17 mouse cellular contexts compared by ENCODE assay signal in the genomic region with DNA sequence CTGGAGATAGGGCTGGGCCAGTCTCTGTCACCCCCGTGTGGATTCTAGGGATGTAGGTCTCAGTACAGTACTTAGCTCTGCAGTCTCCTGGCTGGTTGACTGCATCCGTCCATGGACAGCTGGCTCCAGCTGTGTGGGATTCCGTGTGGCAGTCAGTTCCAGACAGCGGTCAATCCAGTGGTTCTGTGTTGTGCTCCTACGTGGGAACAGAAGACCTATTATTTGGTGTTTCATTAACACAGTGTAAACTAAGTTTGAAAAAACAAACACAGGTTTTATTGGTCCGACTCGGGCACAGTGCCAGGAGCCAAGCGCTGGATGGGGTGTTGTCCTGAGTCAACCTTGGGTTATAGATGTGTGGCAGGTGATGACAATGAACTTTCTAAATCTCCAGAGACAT. TPM values are rescaled to one million over a fixed set of nuclear protein-coding genes. Genes with fewer than 3 reads are reported as not detected.
DNase-seq lines count a peak whose midpoint lies in the region; ATAC-seq and TF ChIP-seq lines count a peak whose summit lies in the region.
"Had no signal": no experiment of that assay in that cellular context is flagged by ENCODE, and none has a peak within 500 bp of the region (broad histone marks: within the 10 kb centered on the region; RNA-seq: fewer than 3 reads in every experiment).

No protein-coding gene starts in this region.

- no peak overlapping the region for H3K4me2 ChIP-seq in liver, embryonic 11.5 days
- H3K4me2 ChIP-seq in intestine, embryonic 15.5 days (replicated peaks): no peak overlapping the region
- H3K4me2 ChIP-seq: lung, embryonic 15.5 days had no signal

- no peaks in the 10 kb centered on the region for H3K27me3 ChIP-seq in liver, adult 2 months (ENCODE audit: control insufficient read depth, insufficient read depth, low read length)
- H3K27me3 ChIP-seq in liver, embryonic 11.5 days (replicated peaks; ENCODE audit: control insufficient read depth, insufficient read depth, low read length): peaks cover 34% of the 10 kb centered on the region
- 0 out of 2 replicates have a peak, but pooled peaks cover 8% of the 10 kb centered on the region for H3K27me3 ChIP-seq in intestine, embryonic 15.5 days (replicated peaks)
- peaks cover 51% of the 10 kb centered on the region for H3K27me3 ChIP-seq in midbrain, embryonic 10.5 days (ENCODE audit: low read depth, poor library complexity, severe bottlenecking)

- no peaks in the 10 kb centered on the region for H3K9me3 ChIP-seq in liver, embryonic 11.5 days (ENCODE audit: control insufficient read depth, low read length)
- H3K9me3 ChIP-seq in intestine, embryonic 15.5 days: no peaks in the 10 kb centered on the region
- H3K9me3 ChIP-seq in midbrain, embryonic 10.5 days (replicated peaks): no peaks in the 10 kb centered on the region
- H3K9me3 ChIP-seq: hindbrain, embryonic 10.5 days; lung, embryonic 15.5 days had no signal

- no peak for ATAC-seq in liver, embryonic 11.5 days (replicated peaks; ENCODE audit: low FRiP score)
- ATAC-seq in intestine, embryonic 15.5 days: peak; percentile 77

- H3K27ac ChIP-seq in liver, adult 2 months (replicated peaks; ENCODE audit: insufficient read depth, low read depth, low read length): peak overlapping the region; percentile 62
- no peak overlapping the region for H3K27ac ChIP-seq in liver, embryonic 11.5 days (ENCODE audit: low read depth, low read length)
- H3K27ac ChIP-seq in intestine, embryonic 15.5 days: no peak overlapping the region
- no peak overlapping the region for H3K27ac ChIP-seq in midbrain, embryonic 10.5 days (replicated peaks)
- H3K27ac ChIP-seq: hindbrain, embryonic 10.5 days; lung, embryonic 15.5 days had no signal

- 0 out of 2 replicates have a peak, but pooled peaks have one; percentile 12 for TF ChIP-seq POLR2A in liver, adult 2 months (IDR thresholded peaks at IDR 0.05; ENCODE audit: extremely low read depth, insufficient read depth, low read length)

- 26% methylated on average over 8 of the region's 8 CpGs for WGBS in liver, adult 2 months
- 77% methylated on average over 8 of the region's 8 CpGs for whole genome bisulfite sequencing in liver, embryonic 11.5 days
- WGBS in intestine, embryonic 15.5 days: 26% methylated on average over 8 of the region's 8 CpGs
- WGBS in large intestine, adult 2 months: 11% methylated on average over 8 of the region's 8 CpGs
- WGBS in midbrain, embryonic 10.5 days: 83% methylated on average over 8 of the region's 8 CpGs

- H3K36me3 ChIP-seq in liver, adult 2 months (ENCODE audit: control insufficient read depth, insufficient read depth, low read length): no peaks in the 10 kb centered on the region
- H3K36me3 ChIP-seq in liver, embryonic 11.5 days (ENCODE audit: control insufficient read depth, insufficient read depth, low read length): no peaks in the 10 kb centered on the region
- no peaks in the 10 kb centered on the region for H3K36me3 ChIP-seq in intestine, embryonic 15.5 days
- no peaks in the 10 kb centered on the region for H3K36me3 ChIP-seq in midbrain, embryonic 10.5 days
- H3K36me3 ChIP-seq: hindbrain, embryonic 10.5 days; lung, embryonic 15.5 days had no signal

- peaks cover 3% of the 10 kb centered on the region; the same call in 1 of the 2 replicates for H3K79me2 ChIP-seq in liver, adult 2 months (ENCODE audit: control insufficient read depth, insufficient read depth, low read length)

- peaks cover 27% of the 10 kb centered on the region for H3K4me1 ChIP-seq in liver, adult 2 months (ENCODE audit: control insufficient read depth, insufficient read depth, low read length)
- peaks cover 5% of the 10 kb centered on the region; the same call in 1 of the 2 replicates for H3K4me1 ChIP-seq in liver, embryonic 11.5 days (replicated peaks; ENCODE audit: control insufficient read depth, insufficient read depth, low read length)
- H3K4me1 ChIP-seq in intestine, embryonic 15.5 days (replicated peaks): peaks cover 21% of the 10 kb centered on the region
- H3K4me1 ChIP-seq in midbrain, embryonic 10.5 days: peaks cover 18% of the 10 kb centered on the region

- peak; percentile 94 for DNase-seq in liver, adult 2 months (ENCODE audit: extremely low read depth, low read depth, low spot score)
- no peak for DNase-seq in liver, embryonic 11.5 days (ENCODE audit: low spot score)
- peak; percentile 64 for DNase-seq in large intestine, adult 2 months (ENCODE audit: low read depth, low spot score)
- peak; percentile 35 to 64 for DNase-seq in lung, postnatal 4 days
- DNase-seq in adrenal gland, postnatal 14 days: no peak
- DNase-seq in midbrain, embryonic 10.5 days (ENCODE audit: low spot score): no peak
- DNase-seq: cerebellum, adult 8-10 months; kidney, adult 18-20 months; midbrain, embryonic 14.5 days; thymus, adult 2 months had no signal

- TF ChIP-seq CTCF in liver, adult 2 months (IDR thresholded peaks at IDR 0.05; ENCODE audit: low read depth, low read length): no peak

- H3K4me3 ChIP-seq in liver, adult 2 months (ENCODE audit: insufficient read depth, low read depth, low read length): no peak overlapping the region
- no peak overlapping the region for H3K4me3 ChIP-seq in liver, embryonic 11.5 days (ENCODE audit: low read depth, low read length)
- no peak overlapping the region for H3K4me3 ChIP-seq in intestine, embryonic 15.5 days (replicated peaks)
- no peak overlapping the region for H3K4me3 ChIP-seq in midbrain, embryonic 10.5 days
- H3K4me3 ChIP-seq: erythroblast, embryonic 14.5 days; hindbrain, embryonic 10.5 days; lung, embryonic 15.5 days had no signal

- no peak overlapping the region for H3K9ac ChIP-seq in liver, adult 2 months (ENCODE audit: low read depth, low read length)
- no peak overlapping the region for H3K9ac ChIP-seq in liver, embryonic 11.5 days (ENCODE audit: low read depth, low read length)
- no peak overlapping the region for H3K9ac ChIP-seq in intestine, embryonic 15.5 days
- H3K9ac ChIP-seq: lung, embryonic 15.5 days had no signal

RNA-seq across cellular contexts. Expression of gene Slc12a7, which starts 2.4 kb away (rescaled TPM):
- 38.0 and 48.6 TPM in 2 replicates for total RNA-seq in liver, adult 2 months (2014; rRNA removed)
- 69.9 and 91.0 TPM in 2 replicates for polyA plus RNA-seq in liver, adult 2 months (2012; rRNA removed)
- polyA plus RNA-seq in liver, embryonic 11.5 days (2014; fragmentation: Nextera tagmentation; extraction: Ambion mirVana): 20.4 and 21.0 TPM in 2 replicates
- 25.3 and 27.4 TPM in 2 replicates for polyA plus RNA-seq in intestine, embryonic 15.5 days (2015; fragmentation: Nextera tagmentation; extraction: Ambion mirVana)
- 74.3 and 141 TPM in 2 replicates for polyA plus RNA-seq in large intestine, adult 2 months (2012; rRNA removed)
- 32.3 and 34.2 TPM in 2 replicates for total RNA-seq in adrenal gland, postnatal 14 days (2021)
- polyA plus RNA-seq in midbrain, embryonic 10.5 days (2016; fragmentation: Nextera tagmentation; extraction: Ambion mirVana): 47.8 and 52.5 TPM in 2 replicates

RNA-seq across cellular contexts. Expression of gene Slc6a19, which starts 30.6 kb away (rescaled TPM):
- 0.13 and 0.28 TPM in 2 replicates for total RNA-seq in liver, adult 2 months (2014; rRNA removed)
- 0.31 and 0.33 TPM in 2 replicates for polyA plus RNA-seq in liver, adult 2 months (2012; rRNA removed)
- 0.47 and 0.84 TPM in 2 replicates for polyA plus RNA-seq in liver, embryonic 11.5 days (2014; fragmentation: Nextera tagmentation; extraction: Ambion mirVana)
- 10.4 and 13.2 TPM in 2 replicates for polyA plus RNA-seq in intestine, embryonic 15.5 days (2015; fragmentation: Nextera tagmentation; extraction: Ambion mirVana)
- polyA plus RNA-seq in large intestine, adult 2 months (2012; rRNA removed): 278 and 763 TPM in 2 replicates
- 0.37 and 0.98 TPM in 2 replicates for total RNA-seq in adrenal gland, postnatal 14 days (2021)
- 0.10 and 0.15 TPM in 2 replicates for polyA plus RNA-seq in midbrain, embryonic 10.5 days (2016; fragmentation: Nextera tagmentation; extraction: Ambion mirVana)
- polyA plus RNA-seq: erythroblast, embryonic 14.5 days; lung, embryonic 15.5 days had no signal

RNA-seq across cellular contexts. Expression of gene Slc6a18, which starts 57.4 kb away (rescaled TPM):
- not detected in 2 replicates for total RNA-seq in liver, adult 2 months (2014; rRNA removed)
- 0.15 TPM in 1 of 2 replicates, not detected in the other for polyA plus RNA-seq in liver, adult 2 months (2012; rRNA removed)
- polyA plus RNA-seq in liver, embryonic 11.5 days (2014; fragmentation: Nextera tagmentation; extraction: Ambion mirVana): not detected in 2 replicates
- not detected in 2 replicates for polyA plus RNA-seq in intestine, embryonic 15.5 days (2015; fragmentation: Nextera tagmentation; extraction: Ambion mirVana)
- 0.85 and 1.9 TPM in 2 replicates for polyA plus RNA-seq in large intestine, adult 2 months (2012; rRNA removed)
- not detected in 2 replicates for total RNA-seq in adrenal gland, postnatal 14 days (2021)
- not detected in 2 replicates for polyA plus RNA-seq in midbrain, embryonic 10.5 days (2016; fragmentation: Nextera tagmentation; extraction: Ambion mirVana)
- total RNA-seq: heart, adult 18-20 months; layer of hippocampus, postnatal 14 days had no signal
- polyA plus RNA-seq: erythroblast, embryonic 14.5 days; hindbrain, embryonic 10.5 days; lung, embryonic 15.5 days; midbrain, embryonic 14.5 days; neural tube, embryonic 11.5 days had no signal

Comparison
In these comparisons a context has a peak if more than half of its experiments do, and no peak if none do; other contexts are left out.
1. DNase-seq: peak in liver, adult 2 months (single experiment), large intestine, adult 2 months (single experiment) and lung, postnatal 4 days (2 of 2); none in liver, embryonic 11.5 days (single experiment), adrenal gland, postnatal 14 days (single experiment) and midbrain, embryonic 10.5 days (single experiment).
2. RNA of gene Slc6a19, which starts 30.6 kb away (polyA plus RNA-seq): 278 to 763 TPM in large intestine, adult 2 months; 10.4 to 13.2 TPM in intestine, embryonic 15.5 days, 0.47 to 0.84 TPM in liver, embryonic 11.5 days, 0.31 to 0.33 TPM in liver, adult 2 months and 0.10 to 0.15 TPM in midbrain, embryonic 10.5 days; every median in the first group is over 10 times any median in the second.